Mouse (Mus musculus) induced T-regulatory cell, adult 2 months (primary cell): ENCODE measurements around the gene Galm.
A peak's percentile ranks its signal among the peaks of the same experiment; 100 is the strongest.
"Not testable (repeated sequence)": the region's sequence is repeated elsewhere in the genome, so short reads cannot be mapped to it uniquely, and the experiment has no call there.

ENCODE experiments used
- DNase-seq: peaks from one replicate; pipeline ENCODE4 v3.0.0-alpha.2; 2012; ENCODE audit warnings: low read depth

Gene Galm

DNA sequence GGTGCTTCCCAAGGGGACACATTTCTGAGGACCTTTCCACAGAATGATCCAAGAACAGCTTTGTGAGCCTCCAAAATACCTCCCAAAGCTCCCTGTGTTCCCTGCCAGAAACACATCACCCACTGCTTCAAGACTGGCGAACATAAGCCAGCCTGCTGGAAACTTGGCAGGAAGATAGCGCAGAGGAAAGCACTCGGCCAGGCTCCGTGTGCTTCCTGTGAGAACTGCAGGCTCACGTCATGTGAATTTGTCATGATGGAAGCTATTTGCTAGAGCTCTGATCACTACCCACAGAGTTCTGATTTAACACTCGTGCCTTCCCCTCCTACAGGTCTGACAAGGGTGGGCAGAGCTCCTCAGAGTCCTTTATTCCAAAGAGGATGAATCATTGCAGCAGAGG lies 38.5 kb downstream of the Galm start:
- DNase-seq, result peak; percentile 47

DNA sequence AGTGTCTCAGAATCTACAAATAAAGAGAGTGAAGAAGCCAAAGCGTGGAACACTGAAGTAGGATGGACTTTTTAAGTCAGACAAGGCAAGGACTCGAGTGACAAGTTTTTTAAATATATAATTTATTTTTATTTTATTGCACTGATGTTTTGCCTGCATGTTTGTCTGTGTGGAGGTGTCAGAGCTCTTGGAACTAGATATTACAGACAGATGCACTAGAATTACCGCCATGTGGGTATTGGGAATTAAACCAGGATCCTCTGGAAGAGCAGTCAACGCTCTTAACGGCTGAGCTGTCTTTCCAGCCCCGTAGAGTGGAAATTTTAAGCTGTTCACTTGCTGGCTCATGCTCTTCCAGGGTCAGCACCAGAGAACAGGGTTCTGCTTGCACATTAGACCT lies 39.1 kb downstream of the Galm start:
- no peak for DNase-seq

DNA sequence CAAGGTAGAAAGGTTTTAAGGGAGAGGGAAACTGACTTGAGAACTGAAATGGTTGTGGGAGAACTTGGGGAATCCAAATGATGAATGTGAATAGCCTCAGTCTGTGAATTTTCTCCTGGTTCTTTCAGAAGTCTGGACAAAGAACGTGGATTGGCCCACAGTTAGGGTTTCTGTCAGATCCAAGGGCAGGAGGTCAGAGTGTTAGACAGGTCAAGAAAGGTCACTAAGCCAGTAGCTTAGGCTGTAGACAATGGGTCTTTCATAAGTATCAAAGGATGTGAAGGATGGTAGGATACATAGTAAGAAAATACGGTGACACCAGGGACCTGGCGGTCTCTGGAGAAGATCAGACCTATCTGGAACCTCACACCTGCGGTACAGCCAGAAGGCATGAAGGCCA lies 40.2 kb downstream of the Galm start:
- no peak for DNase-seq

DNA sequence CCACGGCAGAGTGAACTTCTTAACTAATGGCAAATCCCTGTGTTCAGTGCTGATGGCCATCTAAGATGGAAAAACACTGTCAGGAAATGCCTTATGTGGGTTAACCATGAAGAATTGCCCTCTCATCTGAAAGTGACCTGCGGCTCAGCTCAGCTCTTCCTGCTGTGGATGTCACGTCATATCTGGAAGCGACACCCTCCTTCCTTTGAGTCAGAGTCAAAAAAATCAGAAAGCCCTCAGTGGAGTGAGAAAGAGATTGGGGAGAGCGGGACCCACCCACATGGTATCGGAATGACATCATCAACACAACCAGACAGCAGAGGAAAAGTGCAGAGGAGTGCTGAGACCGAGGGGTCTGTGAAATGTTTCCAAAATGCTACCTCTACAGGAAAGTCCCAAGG lies 40.6 kb downstream of the Galm start:
- DNase-seq, result peak; percentile 90

DNA sequence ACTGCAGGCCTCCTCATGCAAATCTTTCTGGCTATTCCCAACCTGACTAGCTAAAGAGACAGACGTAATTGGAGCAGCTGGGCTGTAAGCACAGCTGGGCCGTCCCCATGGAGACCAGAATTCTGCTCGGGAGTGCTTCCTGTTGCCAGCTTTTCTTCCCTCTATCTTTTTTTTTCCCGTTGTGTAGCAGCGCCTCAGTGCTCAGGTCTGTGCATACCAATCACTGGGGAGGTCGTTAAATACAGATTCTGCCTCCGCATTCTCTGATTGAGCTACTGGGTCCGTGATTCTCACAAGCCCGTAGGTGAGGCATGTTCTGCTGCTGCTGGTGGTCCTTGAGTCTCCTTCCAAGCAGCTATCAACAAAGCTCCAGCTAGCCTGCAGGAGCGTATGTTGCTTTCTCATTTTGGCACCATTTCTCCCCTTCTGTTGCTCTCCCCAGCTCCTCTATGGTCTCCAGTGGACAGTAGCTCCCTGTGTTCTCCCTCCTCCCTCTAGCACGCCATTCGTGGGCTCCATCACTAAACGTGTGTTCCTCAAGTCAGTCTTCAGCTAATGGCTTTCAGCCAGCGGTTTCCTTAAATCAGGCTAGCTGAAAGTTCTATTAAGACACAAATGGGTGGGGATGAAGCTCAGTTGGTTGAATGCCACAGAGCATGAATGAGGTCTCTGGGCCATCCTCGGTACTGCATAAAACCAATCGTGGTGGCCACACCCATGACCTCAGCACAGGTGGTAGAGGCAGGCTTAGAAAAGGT lies 41.3 kb downstream of the Galm start:
- DNase-seq, result peak; percentile 76

DNA sequence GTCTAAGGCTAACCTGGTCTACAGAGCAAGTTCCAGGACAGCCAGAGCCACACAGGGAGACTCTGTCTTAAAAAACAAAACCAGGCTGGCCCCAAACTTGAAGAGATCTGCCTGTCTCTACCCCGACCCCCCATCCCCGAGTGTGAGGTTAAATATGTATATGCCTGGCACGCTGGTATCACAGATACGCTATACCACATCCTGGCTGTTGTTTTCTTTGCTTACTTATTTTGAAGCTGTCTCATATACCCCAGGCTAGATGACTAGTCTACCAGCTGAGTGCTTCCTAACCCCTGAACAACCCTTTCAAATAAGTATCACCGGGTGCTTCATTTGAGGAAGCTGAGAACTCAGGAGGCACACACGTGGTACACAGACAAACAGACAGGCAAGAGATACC lies 42.5 kb downstream of the Galm start:
- peak; percentile 86 for DNase-seq

DNA sequence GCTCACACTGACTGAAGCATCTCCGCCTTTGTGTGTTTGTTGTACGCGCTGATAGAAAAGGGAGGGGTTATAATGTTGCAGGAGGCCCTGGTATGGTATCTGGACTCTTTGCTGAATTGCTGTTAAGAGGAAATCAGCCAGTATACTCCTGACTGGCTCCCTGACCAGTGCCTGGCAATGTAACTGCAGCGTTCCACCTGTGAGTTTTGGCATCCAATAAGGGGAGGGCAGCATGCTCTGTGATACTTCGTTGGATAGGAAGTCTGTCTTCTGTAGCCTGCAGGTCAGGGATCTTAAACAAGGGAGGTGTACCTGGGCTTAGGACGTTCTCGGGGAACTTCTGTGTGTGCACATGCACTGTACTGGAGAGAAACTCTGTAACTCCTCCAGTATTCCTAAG lies 43.7 kb downstream of the Galm start:
- DNase-seq, result peak; percentile 34

DNA sequence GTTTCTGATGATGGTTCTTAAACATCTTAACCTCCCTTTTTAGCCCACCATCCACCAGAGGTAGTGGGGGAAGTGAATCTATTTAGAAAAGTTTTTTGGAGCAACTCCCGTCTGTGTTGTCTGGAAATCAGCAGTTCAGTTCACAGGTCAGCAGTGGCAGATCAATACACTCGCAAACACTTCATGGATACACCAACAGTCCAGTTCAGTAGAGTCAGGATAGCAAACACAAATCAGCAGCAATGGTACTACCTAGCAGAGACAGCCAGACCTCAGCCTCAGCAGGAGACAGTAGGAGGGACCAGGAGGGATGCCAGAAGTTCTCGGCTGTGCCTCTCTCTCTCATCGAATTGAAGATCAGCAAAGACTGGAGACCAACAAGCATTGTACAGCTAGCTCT lies 44.7 kb downstream of the Galm start:
- DNase-seq, result no peak

DNA sequence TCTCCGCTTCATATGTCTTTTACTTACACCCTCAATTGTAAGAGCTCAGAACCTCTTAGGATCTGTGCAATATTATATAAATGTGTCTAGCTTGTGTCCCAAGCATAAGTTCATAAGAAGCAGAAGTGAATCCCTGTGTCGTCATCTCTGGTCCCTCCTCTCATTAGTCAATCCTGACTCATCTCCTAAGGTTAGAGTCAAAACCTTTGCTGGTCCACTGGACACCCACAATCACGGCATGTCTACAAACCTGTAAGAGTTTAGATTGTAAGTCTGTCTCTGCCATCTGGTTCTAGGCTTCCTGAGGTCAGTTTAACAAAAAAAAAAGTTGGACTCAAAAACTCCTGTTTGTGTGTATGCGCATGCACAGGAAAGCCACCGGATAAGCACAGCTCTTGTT lies 45.5 kb downstream of the Galm start:
- DNase-seq, result peak; percentile 47

DNA sequence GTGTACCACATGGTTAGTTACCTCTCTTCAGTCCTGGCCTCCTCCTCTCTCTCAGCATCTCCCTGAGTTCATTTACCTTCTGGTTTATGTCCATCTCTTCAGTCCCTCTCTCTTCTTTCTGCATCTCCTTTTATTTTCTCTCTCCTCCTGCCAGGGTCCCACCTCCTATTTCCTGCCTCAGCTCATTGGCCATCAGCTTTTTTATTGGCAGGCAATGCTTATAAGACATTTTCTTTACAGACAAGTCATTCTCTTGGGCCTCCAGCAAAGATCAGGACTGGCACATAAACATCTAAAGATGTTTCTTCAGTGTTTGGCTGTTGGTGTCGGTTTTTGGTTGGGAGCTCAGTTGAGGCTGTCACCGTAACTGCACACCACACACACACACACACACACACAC lies 46.4 kb downstream of the Galm start:
- peak; percentile 68 for DNase-seq

DNA sequence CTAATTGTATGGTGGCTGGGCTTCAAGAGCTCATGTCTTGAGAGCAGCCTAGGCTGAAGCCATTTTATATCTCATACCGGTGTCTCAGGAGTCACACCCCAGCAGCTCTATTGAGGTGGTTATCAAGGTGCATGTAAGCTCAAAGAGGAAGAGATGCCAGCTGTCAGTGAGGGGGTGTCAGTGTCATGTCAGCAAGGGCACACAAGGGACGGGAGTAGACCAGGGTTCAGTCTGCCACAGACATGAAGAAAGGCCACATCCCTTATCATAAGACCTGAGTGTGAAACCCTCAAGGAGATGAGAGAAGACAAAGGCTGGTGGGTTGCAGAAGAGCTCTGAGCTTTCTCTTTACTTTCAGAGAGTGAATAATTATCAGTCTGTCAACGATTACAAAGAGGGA lies 46.9 kb downstream of the Galm start:
- DNase-seq, result peak; percentile 81

DNA sequence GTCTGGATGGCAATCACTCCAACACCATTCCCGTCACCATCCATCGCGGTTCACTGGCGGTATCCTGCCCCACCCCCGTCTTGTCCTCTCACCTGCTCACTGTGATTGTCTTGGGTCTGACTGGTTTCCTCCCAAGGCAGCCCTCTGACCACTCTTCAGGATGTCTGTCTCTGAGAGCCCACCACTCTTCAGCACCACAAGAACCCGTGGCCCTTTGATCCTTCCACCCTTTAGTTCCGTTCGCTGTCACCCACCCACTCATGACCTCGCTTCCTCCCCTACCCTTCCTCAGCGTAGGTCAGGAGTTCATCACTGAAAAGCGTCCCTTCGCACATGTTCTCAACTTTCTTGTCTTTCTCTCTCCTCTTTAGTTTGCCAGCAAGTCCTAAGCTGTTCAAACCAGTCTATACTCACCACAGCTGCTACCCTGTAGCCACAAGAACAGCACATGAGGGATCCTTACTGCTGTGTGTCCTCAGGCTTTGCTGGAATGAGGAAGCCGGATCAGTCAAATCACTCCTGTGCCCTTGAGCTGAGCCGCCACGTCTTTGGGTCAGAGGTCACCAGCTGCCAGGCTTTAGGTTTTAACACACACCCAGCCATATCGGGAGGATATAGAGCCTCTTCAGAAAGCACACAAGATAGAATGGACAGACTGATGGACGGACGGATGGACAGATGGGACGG lies 47.6 kb downstream of the Galm start:
- DNase-seq, result peak; percentile 87

DNA sequence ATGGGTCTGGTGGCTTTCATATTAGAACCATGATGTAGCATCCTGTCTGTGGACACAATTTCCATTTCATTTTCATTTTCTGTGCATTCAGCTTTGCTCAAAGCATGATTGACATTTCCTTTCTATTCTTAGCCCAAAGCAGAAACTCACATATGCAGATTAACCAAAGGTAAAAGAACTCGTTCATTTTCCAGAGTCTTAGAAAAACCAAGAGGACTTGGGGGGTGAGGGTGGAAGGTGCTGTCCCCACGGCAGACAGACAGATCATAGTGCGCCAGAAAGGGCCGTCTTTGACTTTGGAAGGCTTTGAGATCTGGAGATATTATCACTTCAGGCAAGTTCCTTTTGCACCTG lies 48.1 kb downstream of the Galm start:
- peak; percentile 87 for DNase-seq

DNA sequence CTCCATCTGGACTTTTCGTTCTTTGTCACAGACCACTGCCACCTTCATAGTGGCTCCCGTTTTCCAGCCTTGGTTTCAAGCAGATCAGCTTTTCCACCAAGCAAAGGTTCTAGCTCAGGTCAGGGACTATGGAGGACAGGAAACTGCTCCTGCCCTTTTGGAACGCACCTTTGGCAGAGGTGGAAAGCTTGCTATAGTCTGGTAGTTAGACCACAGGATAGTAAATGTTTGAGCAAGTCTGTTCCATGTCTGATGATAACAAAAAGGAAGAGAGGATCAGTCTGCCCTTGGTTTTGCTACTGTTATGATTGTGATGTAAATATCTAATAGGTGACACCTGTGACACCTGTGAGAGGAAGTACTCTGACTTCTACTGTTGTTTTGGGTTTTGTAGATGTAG lies 48.7 kb downstream of the Galm start:
- DNase-seq, result peak; percentile 69

DNA sequence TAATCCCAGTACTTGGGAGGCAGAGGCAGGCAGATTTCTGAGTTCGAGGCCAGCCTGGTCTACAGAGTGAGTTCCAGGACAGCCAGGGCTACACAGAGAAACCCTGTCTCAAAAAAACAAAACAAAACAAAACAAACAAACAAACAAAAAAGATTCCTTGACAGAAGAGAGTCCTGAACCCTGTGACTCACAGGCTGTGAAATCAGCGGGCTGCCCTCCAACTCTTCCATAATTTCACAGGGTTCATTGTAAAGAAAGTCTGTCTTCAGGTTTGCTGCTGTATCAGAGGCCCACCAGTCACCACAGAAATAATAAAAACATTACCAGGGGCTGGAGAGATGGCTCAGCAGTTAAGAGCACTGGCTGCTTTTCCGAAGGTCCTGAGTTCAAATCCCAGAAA lies 51.6 kb downstream of the Galm start:
- not testable (repeated sequence) for DNase-seq

DNA sequence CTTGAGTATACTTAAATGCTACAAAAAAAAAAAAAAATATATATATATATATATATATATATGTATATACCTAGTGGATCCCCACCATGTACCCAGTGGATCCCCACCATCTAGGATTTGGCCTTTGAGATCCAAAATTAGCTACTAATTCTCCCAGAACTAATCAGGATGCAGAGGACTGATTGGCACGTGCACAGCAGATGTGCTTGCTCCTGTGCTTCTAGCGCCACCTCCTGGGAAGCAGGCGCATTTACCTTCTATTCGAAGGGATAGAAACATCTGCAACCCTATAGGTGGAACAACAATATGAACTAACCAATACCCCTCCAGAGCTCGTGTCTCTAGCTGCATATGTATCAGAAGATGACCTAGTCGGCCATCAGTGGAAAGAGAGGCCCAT lies 52.7 kb downstream of the Galm start:
- peak; percentile 86 for DNase-seq

DNA sequence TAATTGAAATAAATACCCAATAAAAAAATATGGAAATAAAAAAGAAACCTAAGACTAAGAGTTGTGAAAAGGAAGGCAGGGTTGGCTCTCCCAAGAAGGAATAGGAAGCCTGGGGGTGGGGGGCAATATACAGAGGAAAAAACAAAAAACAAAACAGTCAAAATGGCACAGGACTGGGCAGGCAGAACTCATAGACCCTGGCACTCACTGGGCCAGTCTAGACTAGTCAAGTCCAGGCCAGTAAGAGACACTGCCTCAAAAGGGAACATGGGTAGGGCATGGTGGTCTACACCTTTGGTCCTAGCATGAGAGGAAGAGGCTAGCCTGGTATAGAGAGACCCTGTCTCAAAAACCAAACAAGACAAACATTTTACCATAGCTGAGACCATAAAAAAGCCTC lies 53.2 kb downstream of the Galm start:
- DNase-seq, result no peak

DNA sequence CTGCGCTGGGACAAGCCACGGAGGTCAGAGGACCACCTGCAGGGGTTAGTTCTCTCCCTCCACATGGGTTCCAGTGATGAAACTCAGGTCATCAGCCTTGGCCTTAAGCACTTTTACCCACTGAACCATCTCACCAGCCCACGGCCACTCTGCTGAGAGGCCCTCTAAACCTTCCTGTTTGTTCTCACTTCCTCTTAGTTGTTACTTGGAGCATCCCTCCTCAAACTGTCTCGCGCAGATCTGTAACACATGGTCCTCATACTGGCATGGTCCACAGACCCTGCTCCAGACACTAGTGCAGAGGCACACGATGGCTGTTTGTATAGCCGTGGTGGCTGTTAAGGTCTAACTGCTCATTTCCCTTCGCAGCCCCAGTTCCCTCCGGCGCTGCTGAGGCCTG lies 56.3 kb downstream of the Galm start:
- no peak for DNase-seq

DNA sequence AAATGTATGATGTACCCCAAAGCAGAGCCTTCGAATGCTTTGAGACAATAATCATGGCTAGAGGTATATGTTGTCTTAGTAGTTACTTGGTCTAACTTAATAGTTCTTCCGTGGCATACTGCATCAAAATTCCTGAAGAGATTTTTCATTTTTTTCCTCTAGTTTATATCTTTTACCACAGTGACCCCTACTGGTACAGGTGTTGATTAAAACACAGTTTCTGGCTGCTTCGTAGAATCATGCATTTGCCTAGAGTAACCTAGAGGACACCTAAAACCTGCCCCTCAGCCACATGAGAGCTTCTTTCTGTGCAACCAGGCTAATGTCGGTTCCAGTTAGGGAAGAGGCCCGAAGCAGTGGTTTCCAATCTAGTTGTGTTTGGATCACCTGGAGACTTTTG lies 65.8 kb downstream of the Galm start:
- peak; percentile 80 for DNase-seq

DNA sequence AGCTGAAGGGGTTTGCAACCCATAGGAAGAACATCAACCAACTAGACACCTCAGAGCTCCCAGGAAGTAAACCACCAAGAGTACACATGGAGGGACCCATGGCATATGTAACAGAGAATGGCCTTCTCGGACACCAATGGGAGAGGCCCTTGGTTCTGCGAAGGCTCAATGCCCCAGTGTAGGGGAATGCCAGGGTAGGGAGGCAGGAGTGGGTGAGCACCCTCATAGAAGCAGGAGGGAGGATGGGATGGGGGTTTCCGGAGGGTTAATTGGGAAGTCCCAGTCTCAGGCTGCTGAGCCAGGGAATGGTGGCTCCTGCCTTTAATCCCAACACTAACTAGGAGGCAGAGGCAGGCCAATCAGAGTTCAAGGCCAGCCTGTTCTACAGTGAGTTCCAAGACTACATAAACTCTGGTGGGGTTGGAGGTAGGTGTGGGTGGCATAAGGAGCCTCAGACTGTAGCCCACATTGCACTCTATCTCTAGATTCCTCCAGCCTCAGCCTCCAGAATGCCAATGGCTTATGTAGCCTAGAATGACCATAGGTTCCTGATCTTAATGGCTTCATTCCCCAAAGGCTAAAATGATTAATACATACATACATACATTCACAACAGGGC lies 72.0 kb downstream of the Galm start:
- no peak for DNase-seq

DNA sequence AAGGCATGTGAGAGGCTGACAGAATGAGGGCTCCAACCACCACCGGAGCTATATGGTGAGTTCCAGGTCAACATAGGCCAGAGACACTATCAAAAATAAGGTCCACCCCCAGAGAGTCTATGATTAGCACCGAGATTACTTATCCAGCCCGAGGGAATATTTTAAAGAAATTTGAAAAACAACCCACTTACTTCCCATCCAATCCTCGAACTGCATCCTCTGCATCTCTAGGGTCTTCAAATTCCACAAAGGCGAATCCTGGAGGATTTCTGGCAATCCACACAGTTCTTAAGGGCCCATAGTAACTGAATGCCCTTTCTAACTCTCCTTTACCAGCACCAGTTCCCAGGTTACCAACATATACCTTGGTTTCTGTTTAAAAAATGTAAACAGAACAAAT lies 78.4 kb downstream of the Galm start:
- peak; percentile 22 for DNase-seq

DNA sequence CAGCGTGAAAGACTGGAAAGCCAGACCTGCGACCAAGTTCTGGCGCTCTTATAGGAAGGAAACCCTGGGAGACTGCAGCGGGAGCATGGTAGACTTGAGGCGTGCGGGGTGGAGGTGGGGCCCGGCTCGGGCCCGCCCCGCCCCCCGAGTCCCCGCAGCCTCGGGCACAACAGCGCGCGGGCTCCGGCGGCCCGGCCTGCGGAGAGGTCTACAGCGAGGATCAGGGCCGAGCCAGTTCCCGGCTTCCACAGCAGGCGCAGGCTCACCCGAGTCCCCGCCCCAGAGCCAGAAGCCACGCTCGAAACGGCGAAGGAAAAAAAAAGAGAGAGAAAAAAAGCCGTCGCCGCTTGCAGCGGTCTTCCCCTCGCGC lies 79.0 kb downstream of the Galm start:
- no peak for DNase-seq
